Mouse (Mus musculus): Measurements from ENCODE around the gene Kcnj9. TPM values are rescaled to one million over a fixed set of nuclear protein-coding genes. Genes with fewer than 3 reads are reported as not detected.

Gene Kcnj9
- total RNA-seq, 2 experiments from 2014 or later, result 67.2 to 69.2 TPM

DNA sequence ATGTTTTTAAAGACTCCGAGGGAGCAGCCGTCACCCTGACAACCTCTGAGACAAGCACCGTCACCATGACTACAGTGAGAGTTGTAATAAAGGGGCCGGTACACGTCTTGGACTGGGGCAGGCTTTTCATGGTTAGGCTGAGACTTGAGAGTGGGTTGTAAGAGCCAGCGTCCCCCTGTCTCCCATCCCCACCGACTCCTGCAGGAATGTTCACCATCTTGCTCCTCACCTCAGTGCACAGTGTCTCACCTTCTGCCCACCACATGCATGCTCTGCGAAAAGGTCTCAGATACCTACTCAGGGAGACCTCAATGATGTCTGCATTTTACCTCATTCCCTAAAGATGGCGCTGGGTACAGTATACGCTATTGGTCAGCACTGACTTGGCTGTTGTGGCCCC lies 57.4 kb downstream of the Kcnj9 start:
- TF ChIP-seq CTCF (conservative IDR thresholded peaks at IDR 0.05), result no peak
- Histone ChIP-seq H3K27ac (peak overlapping the region; percentile 59), H3K4me3 (no peak overlapping the region)
- DNase-seq (ENCODE audit: low spot score in 2 of 2), result peak in 1 of 2 experiments; percentile 29

DNA sequence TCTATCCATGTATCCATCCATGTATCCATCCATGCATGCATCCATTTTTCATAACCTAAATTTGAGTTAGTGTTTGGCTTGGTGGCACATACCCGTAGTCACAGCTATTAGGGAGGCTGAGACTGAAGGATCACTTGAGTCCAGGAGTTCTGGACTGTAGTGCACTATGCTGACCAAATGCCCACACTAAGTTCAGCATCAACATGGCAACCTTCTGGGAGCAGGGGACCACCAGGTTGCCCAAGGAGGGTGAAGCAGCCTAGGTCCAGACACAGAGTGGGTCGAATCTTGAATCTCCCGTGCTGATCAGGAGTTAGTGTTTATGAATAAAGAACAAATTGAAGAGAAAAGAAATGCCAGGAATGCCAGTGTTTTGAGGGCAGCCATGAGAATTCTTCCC lies 57.9 kb downstream of the Kcnj9 start:
- H3K27ac ChIP-seq, result peak overlapping the region; percentile 59; the same call in 1 of the 2 replicates
- no peak overlapping the region for H3K4me3 ChIP-seq
- TF ChIP-seq CTCF (conservative IDR thresholded peaks at IDR 0.05), result no peak
- no peak for DNase-seq (ENCODE audit: low spot score in 2 of 2)

Other genes starting within 250 kb of the Kcnj9 start
- gene Copa, start 246.8 kb downstream of the Kcnj9 start, total RNA-seq (2021), result 100 to 1,000 TPM; 146 to 147 TPM
- gene Ncstn, start 246.5 kb downstream of the Kcnj9 start, total RNA-seq (2021), result 10 to 100 TPM; 58.1 to 63.3 TPM
- gene Pex19, start 202.6 kb downstream of the Kcnj9 start, total RNA-seq (2021), result 10 to 100 TPM; 84.9 to 88.3 TPM
- 100 to 1,000 TPM; 114 to 116 TPM for gene Dcaf8, start 181.2 kb downstream of the Kcnj9 start, total RNA-seq (2021)
- gene Pea15a, start 122.5 kb downstream of the Kcnj9 start, total RNA-seq (2021), result 100 to 1,000 TPM; 421 to 428 TPM
- gene Casq1, start 109.5 kb downstream of the Kcnj9 start, total RNA-seq (2021), result under 1 TPM; 0.37 to 0.51 TPM
- gene Atp1a4, start 70.9 kb downstream of the Kcnj9 start, total RNA-seq (2021), result not detected
- 100 to 1,000 TPM; 255 to 257 TPM for gene Igsf8, start 67.7 kb downstream of the Kcnj9 start, total RNA-seq (2021)
- gene Atp1a2, start 31.3 kb downstream of the Kcnj9 start, total RNA-seq (2021), result 100 to 1,000 TPM; 585 to 600 TPM
- gene Kcnj10, start 11.9 kb upstream of the Kcnj9 start, total RNA-seq (2021), result 10 to 100 TPM; 83.2 to 91.6 TPM
- 1 to 10 TPM; 8.3 to 9.2 TPM for gene Pigm, start 47.2 kb upstream of the Kcnj9 start, total RNA-seq (2021)
- gene Slamf9, start 146.0 kb upstream of the Kcnj9 start, total RNA-seq (2021), result under 1 TPM in 1 of 2 experiments, not detected in 1; 0.38 TPM
- 1 to 10 TPM; 5.7 to 9.2 TPM for gene Igsf9, start 152.5 kb upstream of the Kcnj9 start, total RNA-seq (2021)
- gene Tagln2, start 170.7 kb upstream of the Kcnj9 start, total RNA-seq (2021), result 10 to 100 TPM in 1 of 2 experiments, 1 to 10 TPM in 1; 7.9 to 13.1 TPM
- gene Cfap45, start 191.5 kb upstream of the Kcnj9 start, total RNA-seq (2021), result 1 to 10 TPM; 4.2 to 4.8 TPM
- under 1 TPM; 0.41 to 0.61 TPM for gene Vsig8, start 226.6 kb upstream of the Kcnj9 start, total RNA-seq (2021)